Mouse (Mus musculus): ENCODE results near the gene Krt222.

GRCm38 (mm10) chr11:99275624-99276023 lies 31.7 kb upstream of the Krt222 start:
- TF ChIP-seq CTCF (IDR thresholded peaks at IDR 0.05; ENCODE audit: low read depth), result no peak
- TF ChIP-seq EP300 (IDR thresholded peaks at IDR 0.05; ENCODE audit: low read depth), result no peak
